Comparison of ENCODE assay signal across 16 mouse cellular contexts in the genomic region with DNA sequence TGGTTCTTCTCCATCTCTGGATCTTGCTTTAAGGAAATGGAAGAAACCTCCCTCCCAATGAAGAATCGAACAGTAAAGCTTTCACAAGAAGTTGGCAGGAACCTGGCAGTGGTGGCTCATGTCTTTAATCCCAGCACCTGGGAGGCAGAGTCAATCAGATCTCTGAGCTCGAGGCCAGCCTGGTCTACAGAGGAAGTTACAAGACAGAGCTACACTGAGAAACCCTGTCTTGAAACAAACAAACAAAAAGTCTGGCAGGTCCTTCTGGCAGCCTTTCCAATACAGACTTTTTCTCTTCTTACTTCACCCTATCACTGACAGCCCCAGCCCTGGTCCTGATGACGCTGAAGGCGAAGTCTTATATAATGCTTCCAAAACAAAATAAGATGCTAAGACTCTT.
"Had no signal": no experiment of that assay in that cellular context is flagged by ENCODE, and none has a peak within 500 bp of the region (broad histone marks: within the 10 kb centered on the region; RNA-seq: fewer than 3 reads in every experiment).

No protein-coding gene starts in this region.

- H3K4me1 ChIP-seq: neural tube, embryonic 13.5 days; neural tube, embryonic 15.5 days; stomach, embryonic 15.5 days had no signal

- H3K27ac ChIP-seq: neural tube, embryonic 13.5 days; neural tube, embryonic 15.5 days; stomach, embryonic 15.5 days; stomach, postnatal 0 days had no signal

- DNase-seq: retina, postnatal 1 day; right cerebral cortex, adult 18-20 months; right cerebral cortex, postnatal 14 days; right cerebral cortex, postnatal 25 days; right cerebral cortex, postnatal 4 days; spleen, adult 18-20 months; thymus, adult 18-20 months; thymus, adult 2 months; thymus, postnatal 14 days; thymus, postnatal 25 days; thymus, postnatal 36 days; thymus, postnatal 4 days had no signal

- H3K27me3 ChIP-seq: neural tube, embryonic 13.5 days; neural tube, embryonic 15.5 days; stomach, embryonic 15.5 days had no signal

- H3K9me3 ChIP-seq: neural tube, embryonic 13.5 days; neural tube, embryonic 15.5 days; stomach, embryonic 15.5 days had no signal

- H3K36me3 ChIP-seq: neural tube, embryonic 13.5 days; neural tube, embryonic 15.5 days; stomach, embryonic 15.5 days had no signal

- H3K4me3 ChIP-seq: neural tube, embryonic 13.5 days; neural tube, embryonic 15.5 days; stomach, embryonic 15.5 days had no signal
